Mouse (Mus musculus) MEL-GATA-1-ER (cell line): ENCODE data around the gene Vmn1r155.
"Not testable (repeated sequence)": the region's sequence is repeated elsewhere in the genome, so short reads cannot be mapped to it uniquely, and the experiment has no call there.

Source experiments
- DNase-seq: peaks from one replicate; pipeline ENCODE4 v3.0.0-alpha.2; 2012; ENCODE audit warnings: low read depth; ENCODE audit errors: extremely low read depth

The Vmn1r155 gene

DNA sequence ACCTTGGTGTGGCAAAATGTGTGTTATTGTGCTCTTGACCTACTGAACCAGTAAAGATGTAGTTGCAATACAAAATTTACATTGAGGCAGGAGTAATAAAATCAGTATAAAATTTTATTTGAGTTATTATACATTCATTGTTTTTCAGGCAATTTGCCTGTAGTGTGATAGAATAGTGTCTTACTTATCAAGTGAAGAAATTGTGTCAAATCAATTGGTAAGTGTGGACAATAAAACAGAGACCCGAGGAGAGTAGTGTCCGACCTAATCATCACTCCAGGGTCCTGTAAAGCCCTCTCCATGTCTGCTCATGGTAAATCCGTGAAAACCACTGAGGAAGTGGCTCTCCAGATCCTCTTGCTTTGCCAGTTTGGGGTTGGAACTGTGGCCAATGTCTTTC is at the start of gene Vmn1r155:
Gene Vmn1r155, plus strand, starts transcription at position 301 of the 400 bp plus-strand sequence.
- DNase-seq, result not testable (repeated sequence)

- not testable (repeated sequence) for DNase-seq
These were observed 34.4 kb downstream of the Vmn1r155 start, which contains the start of gene Gm8693 for GRCm38 (mm10) chr7:22692217-22692616. Gm8693 (minus strand) TSS chr7:22692317.
